Mouse (Mus musculus): ENCODE data around the gene Dnmt3l. TPM values are rescaled to one million over a fixed set of nuclear protein-coding genes. Genes with fewer than 3 reads are reported as not detected.
A peak's percentile ranks its signal among the peaks of the same experiment; 100 is the strongest.
"Not testable (repeated sequence)": the region's sequence is repeated elsewhere in the genome, so short reads cannot be mapped to it uniquely, and the experiment has no call there.

The Dnmt3l gene
- total RNA-seq, 4 experiments from 2014 or later, result 4.3 to 41.2 (median 20.8) TPM

DNA sequence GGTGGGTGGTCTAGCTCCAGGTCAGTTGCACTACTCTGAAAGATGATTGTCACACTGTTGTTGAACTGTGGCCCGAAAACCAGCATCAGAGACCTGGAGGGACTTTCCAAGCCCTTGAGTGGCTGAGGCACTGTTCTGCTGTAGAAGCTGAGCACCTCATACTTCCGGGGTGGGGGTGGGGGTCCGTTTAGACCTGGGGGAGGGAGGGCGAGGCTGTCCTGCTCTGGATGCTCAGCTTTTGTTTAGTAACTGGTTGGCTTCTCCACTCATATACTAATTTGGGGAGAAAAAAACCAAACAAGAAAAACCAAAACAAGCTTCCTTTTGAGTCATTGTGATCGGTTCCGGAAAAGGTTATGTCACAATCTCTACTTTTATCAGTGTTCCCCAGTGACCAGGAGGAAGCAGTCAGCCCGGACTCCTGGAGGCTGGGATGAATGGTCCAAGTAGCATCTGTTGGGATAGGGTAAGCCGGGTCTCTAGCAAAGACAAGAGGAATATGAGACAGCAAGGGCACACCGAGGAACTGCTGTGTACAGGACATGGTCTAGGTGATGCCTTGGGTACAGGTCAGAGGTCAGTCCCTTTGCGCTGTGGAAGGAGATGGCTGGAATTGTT, 44.8 kb downstream of the Dnmt3l start:
- DNase-seq, result no peak

DNA sequence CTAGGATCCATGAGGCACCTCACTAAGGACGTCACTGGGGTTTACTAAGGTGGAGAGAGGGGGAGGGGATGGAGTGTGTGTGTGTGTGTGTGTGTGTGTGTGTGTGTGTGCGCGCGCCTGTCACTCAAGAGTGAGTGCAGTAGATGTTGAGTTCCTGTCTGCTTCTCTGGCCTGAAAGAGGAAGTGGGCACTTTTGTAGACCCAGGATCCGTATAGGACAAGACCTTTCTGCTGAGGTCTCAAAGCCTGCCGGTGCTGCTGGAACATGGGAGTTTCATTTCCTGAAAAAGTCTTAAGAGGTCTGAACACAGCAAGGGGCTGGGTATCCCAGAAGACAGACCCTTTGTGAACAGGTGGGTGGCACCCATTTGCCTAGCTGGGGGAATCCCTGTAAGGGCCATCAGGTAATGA, 45.4 kb downstream of the Dnmt3l start:
- DNase-seq, result no peak

DNA sequence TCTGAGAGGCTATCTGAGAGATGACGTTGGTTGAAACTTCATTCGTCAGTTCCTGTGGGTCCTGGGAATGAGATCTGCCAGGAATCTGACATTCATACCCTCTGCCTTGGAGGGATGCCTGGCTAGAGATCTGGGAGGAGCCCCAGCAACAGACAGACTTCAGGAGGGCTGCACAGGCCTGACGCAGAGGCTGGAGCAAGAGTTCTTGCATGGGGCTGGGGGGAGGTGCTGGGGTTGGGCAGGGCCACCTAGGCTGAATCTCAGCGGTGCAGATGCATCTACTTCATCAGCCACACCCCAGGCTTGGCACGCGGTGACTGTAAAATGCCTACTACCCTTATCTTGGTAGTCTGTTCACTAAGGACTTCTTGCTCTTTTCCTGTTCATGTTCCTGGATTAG, 48.5 kb downstream of the Dnmt3l start:
- no peak for DNase-seq

DNA sequence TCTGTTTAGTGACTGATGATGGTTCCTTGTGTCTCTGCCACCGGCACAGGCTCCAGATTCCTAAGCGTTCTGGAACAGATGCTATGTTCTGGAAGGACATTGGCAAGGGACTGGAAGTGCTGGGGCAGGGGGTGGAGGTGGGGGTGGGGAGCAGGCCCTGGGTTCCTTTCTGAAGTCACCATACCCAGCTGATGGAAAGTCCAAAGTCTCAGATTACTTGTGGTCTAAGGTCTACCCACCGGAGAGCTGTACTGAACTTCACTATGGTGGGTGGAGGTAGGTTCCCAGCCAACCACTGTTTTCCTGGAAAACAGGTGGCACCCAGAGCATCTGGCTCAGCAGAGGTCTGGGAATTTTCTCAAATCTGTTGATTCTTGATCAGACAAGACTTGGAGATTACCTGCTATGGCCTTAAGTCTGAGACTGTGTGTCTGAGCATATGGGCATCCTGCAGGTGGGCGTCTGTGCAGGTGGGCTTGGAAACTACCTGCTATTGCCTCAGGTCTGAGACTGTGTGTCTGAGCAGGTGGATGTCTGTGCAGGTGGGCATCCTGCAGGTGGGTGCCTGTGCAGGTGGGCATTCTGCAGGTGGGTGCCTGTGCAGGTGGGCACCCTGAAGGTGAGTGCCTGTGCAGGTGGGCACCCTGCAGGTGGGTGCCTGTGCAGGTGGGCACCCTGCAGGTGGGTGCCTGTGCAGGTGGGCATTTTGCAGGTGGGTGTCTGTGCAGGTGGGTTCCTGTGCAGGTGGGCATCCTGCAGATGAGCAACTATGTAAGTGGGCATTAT, 49.2 kb downstream of the Dnmt3l start:
- DNase-seq, result no peak

DNA sequence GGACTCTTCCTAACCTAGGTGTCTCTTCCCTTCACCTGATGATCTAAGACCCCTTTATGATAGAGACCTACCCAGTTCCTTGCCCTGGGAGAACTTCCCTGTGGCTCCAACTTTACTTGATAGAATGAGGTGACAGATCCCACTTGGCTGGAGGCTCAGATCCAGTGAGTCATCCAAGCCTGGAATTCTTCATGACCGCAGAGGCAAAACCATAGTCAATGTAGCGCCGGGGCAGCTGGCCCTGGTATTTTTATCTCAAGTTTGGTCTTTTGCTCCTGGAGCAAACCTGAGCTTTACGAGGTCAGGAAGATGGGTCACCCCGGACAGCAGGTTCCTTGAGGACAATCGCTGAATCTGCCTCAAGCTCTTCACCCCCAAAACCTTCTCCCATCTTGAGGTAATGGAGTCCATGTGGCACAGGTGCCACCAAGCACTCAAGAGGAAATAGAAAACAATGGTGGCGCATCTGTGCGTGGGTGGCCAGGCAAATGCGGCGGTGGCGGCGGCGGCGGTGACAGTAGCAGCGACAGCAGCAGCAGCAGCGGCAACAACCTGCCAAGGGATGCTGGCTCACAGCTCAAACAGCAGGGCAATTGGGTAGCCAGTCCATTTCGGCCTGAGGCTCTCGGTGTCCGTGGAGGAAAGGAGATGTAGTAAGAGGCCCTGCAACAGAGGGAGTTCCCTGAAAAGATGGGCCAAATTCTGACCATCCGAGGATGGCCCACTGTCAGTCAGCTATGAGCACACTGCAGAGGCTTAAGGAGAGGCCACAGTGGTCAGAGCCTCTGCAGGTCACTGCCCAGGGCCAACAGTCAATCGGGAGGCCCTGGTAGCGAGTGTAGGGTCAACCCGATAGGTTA, 50.3 kb downstream of the Dnmt3l start:
- peak; percentile 58 for DNase-seq

DNA sequence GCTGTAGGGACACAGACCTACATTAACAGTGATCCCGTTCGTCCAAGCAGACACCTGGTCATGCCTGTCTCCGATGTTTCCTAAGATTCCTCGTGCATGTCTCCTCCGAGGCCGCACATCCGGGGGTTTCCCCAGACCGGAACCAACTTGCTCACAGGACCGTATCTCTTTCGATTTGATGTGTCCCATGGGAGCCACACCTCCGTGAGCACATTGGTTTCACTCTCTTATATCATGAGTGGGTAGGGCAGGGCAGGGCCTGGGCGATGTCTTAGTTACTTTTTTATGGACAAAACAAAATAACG, 50.9 kb downstream of the Dnmt3l start:
- no peak for DNase-seq

DNA sequence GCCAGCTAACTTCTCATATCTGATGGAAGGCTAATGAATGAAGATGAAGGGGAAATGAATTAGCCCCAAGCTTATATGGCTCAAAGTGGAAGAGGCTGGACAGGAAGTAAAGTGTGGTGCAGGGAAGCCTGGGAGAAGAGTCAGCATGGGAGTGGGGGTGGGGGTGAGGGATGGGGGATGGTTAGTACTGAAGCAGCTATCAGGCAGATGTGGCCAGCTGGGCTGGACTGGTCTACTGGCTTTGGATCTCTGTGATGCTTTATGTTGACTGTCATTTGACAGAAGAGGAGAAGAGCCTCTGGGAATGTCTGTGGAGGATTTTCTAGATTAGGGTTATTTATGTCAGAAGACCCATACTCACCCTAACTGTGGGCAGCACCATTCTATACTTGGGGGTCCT, 53.5 kb downstream of the Dnmt3l start:
- no peak for DNase-seq

DNA sequence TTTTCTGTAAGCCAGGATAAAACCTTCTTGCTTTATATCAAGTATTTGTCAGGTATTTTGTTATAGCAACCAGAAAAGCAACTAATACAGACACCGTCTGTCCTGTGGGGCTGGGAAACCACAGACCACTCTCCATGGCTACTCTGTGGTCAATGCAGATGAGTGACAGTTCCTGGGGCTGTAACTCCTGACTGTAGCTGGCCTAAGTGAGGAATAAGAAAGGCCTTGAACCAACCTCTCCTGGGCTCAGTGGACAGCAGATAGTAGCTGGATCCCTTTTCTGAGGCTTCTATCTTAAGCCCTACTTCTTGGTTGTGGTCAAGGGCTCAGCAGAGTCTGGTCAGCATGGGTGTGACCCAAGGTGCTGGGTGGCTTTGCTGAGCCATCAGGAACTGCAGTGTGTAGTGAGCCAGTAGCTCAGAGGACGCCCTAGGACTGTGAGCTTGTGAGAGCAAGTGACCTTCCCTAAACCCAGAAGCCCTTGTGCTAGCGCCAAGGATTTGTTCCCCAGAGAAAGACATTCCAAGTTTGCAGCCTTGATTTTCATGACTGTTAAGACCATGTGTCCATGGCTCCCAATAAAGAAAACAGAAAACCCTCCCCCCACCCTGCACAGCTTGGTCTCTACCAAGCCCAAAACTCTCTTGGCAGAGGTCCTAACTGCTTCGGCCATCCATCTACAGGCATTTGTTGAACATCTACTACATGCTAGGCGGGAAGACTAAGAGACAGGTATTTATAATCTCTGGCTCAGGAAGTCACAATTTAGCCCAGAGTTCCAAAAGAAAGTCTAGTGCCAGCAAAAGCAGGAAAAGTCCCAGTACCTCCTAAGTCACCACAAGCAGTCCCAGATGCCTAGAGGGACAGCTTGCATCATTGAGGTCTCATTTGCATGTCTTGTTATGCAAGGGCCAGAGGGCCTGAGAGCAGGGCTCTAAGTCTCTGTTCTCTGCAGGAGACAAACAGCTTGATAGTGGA, 54.5 kb downstream of the Dnmt3l start:
- DNase-seq, result peak; percentile 75

DNA sequence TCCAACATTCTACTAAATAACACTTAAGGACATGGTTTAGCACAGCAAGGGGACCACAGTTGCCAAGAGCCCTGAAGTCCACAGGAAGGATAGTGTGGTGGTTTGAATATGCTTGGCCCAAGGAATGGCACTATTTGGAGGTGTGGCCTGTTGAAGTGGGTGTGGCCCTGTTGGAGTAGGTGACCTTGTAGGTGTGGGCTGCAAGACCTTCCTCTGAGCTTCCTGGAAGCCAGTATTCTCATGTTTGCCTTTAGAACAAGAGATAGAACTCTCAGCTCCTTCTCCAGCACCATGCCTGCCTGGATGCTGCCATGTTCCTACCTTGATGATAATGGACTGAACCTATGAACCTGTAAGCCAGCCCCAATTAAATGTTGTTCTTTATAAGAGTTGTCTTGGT, 58.1 kb downstream of the Dnmt3l start:
- not testable (repeated sequence) for DNase-seq

DNA sequence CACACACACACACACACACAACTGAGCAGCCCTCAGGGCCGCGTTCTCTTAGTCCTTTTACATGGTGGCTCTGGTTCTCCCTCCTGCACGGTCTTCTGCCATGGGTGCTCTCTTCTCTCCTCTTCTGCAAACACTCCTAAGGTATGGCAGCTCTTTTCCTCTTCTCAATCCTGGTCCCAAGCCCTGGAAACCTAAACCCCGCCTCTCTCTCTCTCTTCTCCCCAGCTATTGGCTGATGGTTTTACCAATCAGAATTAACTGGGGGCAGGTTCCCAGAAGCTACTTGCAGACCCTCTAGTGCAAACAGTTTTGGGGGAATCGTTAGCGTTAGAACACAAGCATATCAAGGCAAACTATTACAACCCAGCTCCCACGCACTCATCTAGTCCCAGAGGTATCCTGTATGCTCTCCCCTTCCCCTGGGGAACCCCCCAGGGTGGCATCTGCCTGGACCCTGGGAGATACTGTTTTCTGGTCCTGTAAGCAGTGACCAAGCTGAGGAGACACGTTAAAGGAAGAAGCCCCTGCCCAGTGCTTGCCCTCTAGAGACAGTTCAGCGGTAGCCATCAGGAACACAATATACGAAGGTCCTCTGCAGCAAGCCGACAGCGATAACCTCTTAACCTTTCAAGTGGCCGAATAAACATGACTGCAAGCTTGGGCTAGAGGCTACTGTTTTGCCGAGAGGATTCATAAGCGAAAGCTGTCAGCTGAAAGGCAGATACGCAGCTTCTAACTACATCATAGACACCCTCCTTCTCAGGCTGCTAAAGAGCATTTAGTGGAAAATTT, 59.4 kb downstream of the Dnmt3l start:
- DNase-seq, result no peak

DNA sequence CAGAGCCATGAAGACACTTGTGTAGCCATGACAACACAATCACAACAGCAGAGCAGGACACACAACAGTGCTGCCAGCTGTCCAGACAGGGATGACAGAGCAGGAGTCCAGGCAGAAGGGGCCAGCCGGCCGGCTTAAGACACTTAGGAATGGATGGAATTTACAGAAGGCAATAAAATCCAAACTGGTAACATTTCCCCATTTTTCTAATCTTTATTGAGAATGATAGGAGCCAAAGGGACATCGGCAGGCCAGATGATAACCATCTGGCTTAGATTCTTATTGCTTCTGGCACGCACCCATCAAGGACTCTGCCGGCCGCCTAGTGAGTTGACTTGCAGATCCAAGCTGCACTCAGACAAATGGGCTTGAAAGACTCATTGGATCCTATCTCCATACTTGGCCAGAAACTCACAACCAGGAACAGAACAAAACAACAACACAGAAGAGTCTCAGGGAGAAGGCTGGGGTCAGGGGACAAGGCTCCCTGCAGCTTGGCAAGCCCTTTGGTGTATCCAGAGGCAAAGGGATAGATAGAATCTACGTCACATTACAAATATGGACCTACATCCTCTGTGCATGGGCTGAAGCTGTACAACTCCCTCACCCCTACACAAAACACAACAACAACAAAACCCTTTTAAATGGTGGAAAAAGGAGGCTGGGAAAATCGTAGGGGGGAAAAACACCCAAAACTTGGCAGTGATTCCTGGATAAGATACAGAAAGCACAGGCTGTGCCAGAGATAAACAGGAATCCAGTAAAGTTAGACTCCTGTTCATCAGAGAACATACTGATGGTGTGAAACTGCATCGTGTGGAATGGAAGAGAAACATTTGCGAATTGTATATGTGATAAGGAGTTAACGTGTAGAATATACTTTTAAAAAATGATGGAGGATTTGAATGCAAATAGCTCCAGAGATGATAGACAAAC, 63.1 kb downstream of the Dnmt3l start:
- no peak for DNase-seq

DNA sequence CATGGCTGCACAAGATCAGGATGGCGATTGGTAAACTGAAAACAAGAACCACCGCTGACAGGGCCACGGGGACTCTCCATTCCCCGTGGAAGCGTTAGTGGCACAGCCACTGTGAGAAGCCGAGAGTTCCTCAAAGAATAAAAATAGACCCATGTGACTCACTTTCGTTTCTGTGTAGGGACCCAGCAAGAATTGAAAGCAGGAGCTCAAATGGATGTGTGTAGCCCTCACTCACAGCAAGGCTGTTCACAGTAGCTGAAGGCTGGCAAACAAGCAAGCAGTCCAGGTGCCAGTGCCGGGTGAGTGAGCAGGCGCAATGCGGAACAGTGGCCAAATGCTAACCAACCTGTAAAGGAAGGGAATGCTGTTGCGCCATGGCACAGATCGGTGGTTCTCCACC, 63.8 kb downstream of the Dnmt3l start:
- DNase-seq, result no peak

Other genes starting within 250 kb of the Dnmt3l start
- gene Gm9639, start 246.9 kb upstream of the Dnmt3l start, total RNA-seq (2022), result not detected
- gene Gm19668, start 242.8 kb upstream of the Dnmt3l start, total RNA-seq (2022), result not detected
- gene Gm9507, start 230.1 kb upstream of the Dnmt3l start, total RNA-seq (2022), result not detected
- not detected for gene Gm2696, start 227.3 kb upstream of the Dnmt3l start, total RNA-seq (2022)
- not detected for gene Krtap10-4, start 214.9 kb upstream of the Dnmt3l start, total RNA-seq (2022)
- gene Krtap10-10, start 206.0 kb upstream of the Dnmt3l start, total RNA-seq (2022), result not detected
- gene Gm36176, start 195.1 kb upstream of the Dnmt3l start, total RNA-seq (2022), result not detected
- gene Gm10318, start 189.1 kb upstream of the Dnmt3l start, total RNA-seq (2022), result not detected
- not detected for gene Gm3285, start 180.0 kb upstream of the Dnmt3l start, total RNA-seq (2022)
- gene Lrrc3, start 139.4 kb upstream of the Dnmt3l start, total RNA-seq (2022), result 10 to 100 TPM in 1 of 4 experiments, 1 to 10 TPM in 3; 5.5 to 10.8 (median 7.3) TPM
- gene Trpm2, start 71.4 kb upstream of the Dnmt3l start, total RNA-seq (2022), result 10 to 100 TPM in 2 of 4 experiments, 1 to 10 TPM in 2; 2.2 to 10.4 (median 7.6) TPM
- 10 to 100 TPM; 18.8 to 41.2 (median 28.6) TPM for gene 1810043G02Rik, start 63.4 kb upstream of the Dnmt3l start, total RNA-seq (2022)
- 100 to 1,000 TPM in 1 of 4 experiments, 10 to 100 TPM in 3; 79.7 to 108 (median 89.6) TPM for gene Pfkl, start 31.9 kb upstream of the Dnmt3l start, total RNA-seq (2022)
- not detected for gene Aire, start 1.7 kb downstream of the Dnmt3l start, total RNA-seq (2022)
- gene Icosl, start 27.4 kb downstream of the Dnmt3l start, total RNA-seq (2022), result 10 to 100 TPM; 17.7 to 20.6 (median 18.7) TPM
- 100 to 1,000 TPM; 187 to 284 (median 230) TPM for gene D10Jhu81e, start 127.8 kb downstream of the Dnmt3l start, total RNA-seq (2022)
- 10 to 100 TPM; 20.1 to 22.4 (median 21.3) TPM for gene Pwp2, start 143.2 kb downstream of the Dnmt3l start, total RNA-seq (2022)
- gene Trappc10, start 202.7 kb downstream of the Dnmt3l start, total RNA-seq (2022), result 10 to 100 TPM; 59.1 to 66.4 (median 60.2) TPM